Mouse (Mus musculus) ZHBTc4 (cell line): ENCODE measurements at regions not wholly inside any gene's neighbourhood (a gene's known extent, or its start where the extent isn't known, plus 50 kb on each side); places are given as distances from the start of the nearest gene placed in this dataset.

Experiments used
- DNase-seq: peaks from one replicate; pipeline ENCODE4 v3.0.0-alpha.2; 2011; ENCODE audit warnings: low read depth, low spot score

DNA sequence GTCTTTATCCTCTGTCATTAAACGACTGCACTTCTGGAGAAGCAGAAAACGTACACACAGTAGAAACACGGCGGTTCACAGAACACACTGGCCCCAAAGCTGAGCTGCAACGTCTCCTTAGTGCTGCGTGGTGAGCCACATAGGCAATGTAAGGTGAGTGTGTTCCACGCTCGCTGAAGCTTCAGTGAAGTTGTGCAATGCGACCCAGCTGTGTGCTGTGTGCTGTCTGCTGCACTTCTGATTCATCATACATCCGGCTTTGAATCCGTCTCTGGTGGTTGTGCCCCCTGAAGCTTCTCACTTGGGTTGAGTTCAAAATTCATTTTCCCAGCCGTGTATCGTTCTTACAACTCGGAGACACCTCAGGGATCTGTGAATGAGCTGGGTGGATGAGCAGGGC, 250.6 kb downstream of the Uaca start:
- DNase-seq, result no peak

DNA sequence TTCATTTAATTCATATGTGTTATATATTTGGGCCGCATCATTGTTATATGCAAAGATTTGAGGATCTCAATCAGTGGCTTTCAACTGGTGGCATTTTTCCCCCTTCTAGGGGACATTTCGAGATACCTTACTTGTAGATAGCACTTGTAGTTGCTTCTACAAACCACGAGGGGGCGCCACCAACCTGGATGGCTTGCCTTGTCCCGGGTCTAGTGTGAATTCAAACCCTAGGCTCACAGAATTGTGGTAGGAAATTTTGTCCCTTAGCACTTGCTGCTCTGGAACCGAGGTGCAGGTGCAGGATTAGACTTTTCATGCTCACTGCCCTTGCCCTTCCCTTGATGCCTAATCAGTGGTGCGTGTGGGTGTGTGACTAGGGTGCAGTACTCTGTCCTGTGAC, 252.2 kb downstream of the Uaca start:
- DNase-seq, result peak; percentile 84

DNA sequence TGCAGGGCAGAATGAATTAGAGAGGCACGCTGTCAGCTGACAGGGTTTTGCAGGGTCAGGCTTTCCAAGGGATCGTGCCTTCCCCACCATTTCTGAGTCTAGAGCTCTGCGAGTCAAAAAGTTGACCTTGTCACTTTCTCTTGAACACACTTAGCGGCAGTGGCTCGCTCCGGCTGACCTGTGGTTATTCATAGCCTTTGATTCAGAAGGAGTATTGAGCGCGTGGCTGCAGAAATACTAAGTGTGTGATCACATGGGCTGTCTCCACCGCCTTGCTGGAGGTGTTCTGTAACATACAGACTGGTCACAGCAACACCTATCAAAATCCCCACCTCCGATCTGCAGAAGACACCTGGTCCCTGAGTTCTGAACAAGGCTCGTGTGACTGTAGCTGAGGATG, 252.9 kb downstream of the Uaca start:
- DNase-seq, result no peak

DNA sequence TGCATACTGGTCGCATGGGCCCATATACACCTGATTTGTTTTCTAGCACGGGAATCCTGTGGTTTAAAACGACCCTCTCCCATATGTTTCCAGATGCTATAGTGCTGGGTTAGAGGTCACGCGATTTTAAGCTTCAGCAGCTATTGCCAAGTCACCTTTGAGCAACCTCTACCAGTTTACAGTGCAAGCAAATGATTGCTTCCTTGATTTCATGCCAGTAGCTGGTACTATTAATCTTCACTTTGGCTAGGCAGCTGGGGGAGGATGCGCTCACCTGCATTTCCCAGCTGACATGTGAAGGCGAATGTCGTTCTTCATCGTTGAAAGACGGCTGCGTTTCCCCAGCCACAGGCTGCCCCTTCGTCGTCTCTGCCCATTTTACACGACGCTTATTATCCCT, 254.2 kb downstream of the Uaca start:
- no peak for DNase-seq

DNA sequence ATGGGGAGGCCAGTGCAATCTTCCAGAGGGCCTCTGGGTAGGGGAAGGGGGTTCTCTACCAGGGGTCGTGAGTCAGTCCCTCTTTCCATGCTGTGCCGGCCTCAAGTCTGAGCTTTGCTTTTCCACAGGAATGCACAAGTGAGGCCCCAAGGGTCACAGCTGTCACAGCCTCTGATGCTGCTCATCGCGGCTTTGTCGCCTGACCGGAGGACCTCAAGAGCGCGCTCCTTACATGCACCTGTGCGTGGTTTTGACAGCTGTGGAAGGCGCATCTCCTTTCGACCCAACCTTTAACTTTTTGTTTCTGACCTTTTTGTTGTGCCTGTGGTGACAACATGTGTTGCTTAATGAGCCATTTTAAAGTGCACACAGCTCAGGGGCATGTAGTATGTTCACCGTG, 258.3 kb downstream of the Uaca start:
- no peak for DNase-seq

DNA sequence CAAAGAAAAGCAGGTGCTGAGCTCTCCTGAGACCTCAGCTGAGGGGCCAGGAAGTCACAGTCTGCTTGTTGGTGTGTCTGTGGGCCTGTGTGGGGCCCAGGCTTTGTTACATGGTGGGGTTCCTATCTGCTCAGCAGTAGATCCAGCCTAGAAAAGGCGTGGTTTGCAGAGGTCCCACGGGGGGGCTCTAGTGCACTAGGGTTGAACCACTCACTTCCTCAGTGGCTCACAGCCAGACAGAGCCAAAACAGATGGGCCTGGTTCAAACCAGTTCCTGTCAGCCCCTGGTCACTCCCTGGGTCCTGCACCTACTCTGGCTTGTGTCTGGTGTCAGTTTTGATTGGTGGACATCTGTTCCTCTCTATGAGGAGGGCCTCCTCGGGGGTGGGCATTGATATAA, 260.1 kb downstream of the Uaca start:
- no peak for DNase-seq

DNA sequence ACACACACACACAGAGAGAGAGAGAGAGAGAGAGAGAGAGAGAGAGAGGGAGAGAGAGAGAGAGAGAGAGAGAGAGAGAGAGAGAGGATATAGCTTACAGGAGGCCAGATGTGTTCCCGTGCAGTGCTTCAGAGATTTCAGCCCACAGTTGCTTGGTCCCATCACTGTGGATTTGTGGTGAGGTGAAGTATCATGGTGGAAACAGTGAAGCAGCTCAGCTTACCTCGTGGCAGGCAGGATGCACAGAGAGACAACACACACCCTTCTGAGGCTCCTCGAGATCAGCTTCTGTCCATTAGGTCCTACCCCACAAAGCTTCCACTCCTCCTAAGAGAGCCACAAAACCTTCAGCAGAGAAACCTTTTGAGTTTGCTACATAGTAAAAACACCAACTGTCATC, 261.1 kb downstream of the Uaca start:
- DNase-seq, result no peak

DNA sequence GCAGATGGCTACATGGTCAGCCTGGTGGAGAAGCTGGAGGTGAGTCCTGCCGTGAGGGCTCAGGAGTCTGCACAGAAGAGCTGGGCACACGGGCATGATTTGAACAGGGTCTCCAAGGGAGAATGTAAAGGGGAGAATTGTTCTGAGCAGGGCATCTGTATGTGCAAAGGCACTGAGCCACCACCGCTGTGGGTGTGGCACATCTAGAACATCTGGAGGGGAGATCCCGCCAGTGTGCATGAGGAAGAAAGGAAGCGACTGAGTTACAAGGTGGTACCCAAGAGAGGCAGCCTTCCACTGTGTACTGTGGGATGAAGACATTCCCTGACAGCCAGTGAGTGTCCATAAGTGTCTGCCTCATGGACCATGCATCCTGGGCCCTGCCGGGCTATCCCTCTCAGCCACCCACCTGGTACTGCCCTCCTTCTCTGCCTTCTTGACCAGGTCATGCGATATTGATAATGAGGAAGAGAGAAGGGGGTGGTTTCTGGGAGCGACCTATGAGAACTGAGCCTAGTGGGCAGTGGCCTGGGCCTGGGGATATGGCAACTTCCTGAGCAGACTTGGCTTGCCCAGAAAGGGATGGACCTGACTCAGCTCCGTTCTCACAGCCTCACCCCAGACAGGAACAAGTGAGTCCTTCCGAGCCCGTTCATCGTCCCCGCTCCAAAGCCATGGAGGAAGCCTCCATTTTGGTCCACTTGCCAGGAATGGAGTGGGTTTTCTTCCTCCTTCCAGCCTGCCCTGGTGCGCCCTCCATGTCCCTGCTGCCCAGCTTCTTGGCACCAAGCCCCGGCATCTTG, 261.8 kb downstream of the Uaca start:
- no peak for DNase-seq

DNA sequence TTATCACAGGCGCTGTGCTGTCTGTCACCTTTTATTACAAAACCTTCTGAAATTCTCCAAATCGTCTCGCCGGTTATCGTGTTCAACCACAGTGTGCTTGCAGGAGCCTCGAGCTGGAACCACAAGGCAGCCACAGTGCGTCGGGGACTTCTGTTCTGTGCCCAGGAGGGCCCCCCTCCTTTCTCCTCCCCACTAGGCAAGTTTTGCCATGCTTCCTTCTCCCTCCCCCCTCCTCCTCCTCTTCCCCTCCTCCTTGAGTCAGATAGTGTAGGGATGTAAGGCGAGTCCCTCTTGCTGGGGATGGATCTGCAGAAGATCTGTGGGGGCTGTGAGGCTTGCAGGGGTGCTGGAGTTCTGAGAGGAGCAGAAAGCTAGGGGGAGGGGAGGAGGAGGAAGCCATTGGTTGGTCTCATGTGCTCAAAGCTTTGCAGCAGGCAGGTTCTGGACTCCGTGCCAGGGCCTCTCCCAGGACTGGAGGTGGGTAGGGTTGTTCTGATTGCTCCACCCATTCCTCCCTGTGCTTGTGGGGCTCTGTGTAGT, 262.5 kb downstream of the Uaca start:
- DNase-seq, result no peak

DNA sequence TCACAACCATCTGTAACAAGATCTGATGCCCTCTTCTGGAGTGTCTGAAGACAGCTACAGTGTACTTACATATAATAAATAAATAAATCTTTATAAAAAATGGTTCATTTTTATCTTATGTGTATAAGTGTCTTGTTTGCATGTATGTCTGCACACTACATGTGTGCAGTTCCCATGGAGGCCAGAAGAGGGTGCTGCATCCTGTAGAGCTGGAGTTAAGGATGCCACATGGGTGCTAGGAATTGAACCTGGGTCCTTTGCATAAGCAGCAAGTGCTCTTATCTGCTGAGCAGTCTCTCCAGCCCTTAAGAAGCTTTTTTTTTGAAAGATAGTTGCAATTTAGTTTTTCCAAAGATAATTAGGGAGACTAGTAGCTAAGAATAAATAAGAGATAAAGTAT, 264.9 kb downstream of the Uaca start:
- DNase-seq, result no peak

DNA sequence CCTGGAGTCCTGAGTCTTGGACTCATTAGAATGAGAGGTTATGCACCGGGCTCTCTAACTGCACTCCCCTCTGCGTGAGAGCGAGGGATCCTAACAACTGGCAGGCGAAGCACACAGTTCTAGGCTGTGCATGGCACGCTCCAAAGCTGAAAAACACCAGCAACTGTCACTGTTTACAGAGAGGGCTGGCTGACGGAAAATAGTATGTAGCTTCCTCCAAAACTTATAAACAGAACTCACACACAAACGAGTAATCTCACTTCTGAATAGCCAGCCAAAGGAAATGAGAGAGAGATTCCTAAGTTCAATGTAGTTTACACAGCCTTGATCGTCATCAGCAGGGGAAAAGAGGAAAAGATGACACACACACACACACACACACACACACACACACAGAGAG, 266.6 kb downstream of the Uaca start:
- no peak for DNase-seq

DNA sequence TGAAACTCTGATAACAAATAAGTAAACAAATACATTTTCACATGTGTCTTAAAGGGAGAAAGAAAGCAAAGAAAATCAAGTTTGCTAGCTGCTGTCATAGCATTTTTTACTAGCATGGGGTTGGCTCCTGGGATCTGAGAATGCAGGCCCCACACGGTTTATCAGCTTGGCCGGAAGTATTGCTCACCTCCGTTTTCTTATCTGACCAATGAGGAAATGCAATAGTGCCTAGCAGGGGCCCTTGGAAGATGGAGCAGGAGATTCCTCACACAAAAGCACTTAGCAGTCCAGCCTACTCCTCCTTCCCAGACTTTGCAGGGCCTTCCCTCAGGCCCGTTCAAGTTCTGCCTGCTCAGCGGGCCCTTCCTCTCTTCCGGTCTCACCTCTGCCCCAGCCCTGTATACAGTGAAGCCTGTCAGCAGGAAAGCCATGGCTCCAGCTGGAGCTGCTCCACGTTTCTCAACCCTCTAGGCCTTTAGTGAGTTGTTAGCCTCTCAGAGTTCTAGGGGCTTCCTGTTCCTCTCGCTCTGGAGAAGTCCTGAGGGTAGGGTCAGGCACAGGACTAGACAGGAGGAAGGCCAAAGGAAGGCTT, 270.5 kb downstream of the Uaca start:
- DNase-seq, result no peak

DNA sequence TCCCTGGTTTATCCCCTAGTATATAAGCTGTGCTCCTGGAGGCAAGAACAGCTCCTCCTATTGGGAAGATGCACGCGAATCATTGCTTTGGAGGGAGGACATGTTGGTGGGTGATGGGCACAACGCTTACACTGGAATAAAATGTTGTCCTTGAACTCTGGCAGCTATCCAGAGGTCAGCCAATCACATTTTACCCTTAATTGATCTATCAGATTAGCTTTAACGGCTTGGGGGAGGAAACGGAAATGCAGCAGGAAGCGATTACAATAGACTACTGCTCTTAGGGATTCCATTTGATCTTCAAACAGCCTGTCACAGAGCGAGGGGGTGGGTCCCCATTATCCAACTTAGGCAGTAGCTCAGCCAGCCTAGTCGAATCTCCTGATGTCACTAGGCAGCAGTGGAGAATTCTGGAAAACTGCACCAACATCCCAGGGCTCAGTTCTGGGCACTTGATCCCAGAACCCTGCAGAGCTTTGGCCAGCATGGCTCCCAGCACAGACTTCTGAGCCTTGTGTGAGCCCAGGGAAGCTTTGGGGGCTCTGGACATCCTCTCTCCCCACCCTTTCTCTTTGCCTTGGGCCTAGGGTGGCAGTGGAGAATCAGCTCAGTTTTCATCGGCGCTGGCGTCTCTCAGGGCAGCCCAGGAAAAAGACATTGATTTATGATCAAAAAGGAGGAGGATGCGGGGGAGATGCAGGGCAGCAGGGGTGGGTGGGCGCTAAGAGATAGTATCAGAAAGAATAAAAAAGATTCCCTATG, 275.4 kb downstream of the Uaca start:
- peak; percentile 79 for DNase-seq

DNA sequence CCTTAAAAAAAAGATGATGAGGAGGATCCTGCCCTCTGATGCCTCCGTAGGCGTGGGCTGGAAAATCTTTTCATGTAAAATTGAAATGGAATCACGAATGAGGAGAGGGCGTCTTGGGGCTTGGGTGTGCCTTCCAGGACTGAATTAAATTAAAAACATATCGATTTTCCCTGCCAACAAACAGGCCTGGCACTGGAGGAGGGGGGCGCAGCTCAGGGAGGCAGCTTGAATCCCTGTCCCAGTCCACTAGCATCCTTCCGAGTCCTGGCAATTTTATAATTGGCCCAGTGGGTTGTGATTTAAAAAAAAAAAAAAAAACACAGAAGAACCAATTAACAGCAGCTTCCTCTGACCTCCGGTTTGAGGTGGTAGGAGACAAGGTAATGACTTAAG, 276.0 kb downstream of the Uaca start:
- DNase-seq, result no peak

DNA sequence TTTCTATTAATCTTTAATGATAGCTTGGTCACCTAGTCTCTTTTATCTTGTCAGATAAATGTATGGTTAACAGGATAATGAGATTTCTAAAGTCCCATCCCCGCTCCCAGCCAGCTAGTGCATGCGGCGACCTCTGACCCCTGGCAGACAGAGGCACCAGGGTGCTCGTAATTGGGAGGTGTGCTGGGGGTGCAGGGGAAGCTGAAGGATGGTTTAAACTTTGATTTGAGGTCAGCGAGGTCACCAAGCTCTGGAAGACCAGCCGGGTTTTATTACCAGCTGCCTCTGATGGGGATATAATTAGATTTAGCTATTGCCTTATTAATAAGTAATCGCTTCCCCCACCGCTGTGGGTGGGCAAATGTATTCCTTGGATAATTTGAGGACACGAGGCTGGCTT, 276.5 kb downstream of the Uaca start:
- no peak for DNase-seq

DNA sequence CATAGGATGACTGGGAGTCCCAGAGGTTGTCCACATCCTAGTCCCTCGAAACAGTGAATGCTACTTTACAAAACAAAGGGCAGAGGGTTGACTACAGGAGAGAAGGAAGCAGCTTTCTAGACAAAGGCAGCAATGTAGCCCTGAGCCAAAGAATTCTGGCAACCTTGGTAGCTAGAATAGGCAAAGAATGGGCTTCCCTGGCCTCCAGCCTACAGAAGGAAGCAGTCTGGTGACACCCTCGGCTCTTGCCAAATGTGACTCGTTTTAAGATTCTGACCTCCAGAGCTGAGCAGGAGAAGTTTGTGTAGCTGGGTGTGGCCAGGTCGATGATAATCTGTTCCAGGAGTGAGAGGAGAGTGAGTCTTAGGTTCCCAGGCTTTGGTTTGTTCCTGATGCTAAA, 279.1 kb downstream of the Uaca start:
- DNase-seq, result peak; percentile 84

DNA sequence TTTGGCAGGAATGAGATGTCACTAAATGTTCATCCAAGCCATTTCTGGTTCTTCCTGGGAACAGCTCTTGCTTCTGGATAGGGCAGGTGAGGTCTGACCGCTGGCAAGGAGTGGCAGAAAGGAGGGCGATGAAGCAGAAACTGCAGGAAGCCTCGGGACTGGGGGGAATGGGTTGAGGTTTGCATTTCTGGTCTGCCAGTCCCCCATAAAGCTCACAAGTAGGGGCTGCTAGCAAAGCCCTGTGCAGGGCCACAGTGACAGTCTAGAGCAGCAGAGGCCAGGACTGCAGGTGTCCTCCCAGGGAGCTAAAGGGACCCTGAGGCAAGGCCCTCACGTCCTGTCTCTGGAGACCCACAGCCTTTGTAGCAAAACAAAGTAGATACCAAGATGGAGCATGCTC, 280.7 kb downstream of the Uaca start:
- no peak for DNase-seq

DNA sequence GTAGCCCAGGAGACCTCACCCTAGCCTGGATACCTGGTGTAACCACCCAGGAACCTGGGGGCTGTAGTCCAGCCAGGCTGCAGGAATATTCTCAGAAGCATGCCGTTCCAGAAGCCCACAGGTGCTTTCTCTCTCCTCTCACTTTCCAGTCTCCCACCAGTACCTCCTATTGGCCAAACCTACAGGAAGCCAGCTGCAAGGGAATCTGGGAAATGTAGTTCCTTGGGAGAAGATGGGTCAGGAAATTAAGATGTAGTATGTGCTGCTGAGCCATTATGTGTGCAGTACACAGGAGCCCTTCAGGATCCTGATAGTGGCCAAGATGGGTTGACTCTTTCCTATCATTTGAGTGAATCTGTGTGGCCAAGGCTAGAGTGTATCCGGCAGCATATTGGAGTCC, 282.8 kb downstream of the Uaca start:
- DNase-seq, result peak; percentile 18

DNA sequence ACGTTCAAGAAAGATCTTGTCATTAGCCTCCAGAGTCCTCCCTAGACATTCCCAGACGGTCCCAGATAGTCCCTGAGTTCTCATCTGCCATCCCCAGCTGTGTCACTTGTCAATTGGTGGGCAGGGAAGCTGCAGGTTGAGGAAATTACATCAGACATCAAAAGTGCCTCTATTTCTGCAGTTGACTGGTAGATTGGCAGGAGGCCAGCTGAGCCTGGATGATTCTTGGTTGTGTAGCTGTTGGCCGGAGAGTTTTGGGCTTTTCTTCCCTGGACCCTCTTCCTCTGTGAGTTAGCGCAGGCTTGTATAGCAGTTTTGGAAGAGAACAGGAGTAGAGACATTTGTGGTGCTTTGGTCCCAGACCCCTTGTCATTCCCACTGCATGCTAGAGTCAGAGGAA, 283.5 kb downstream of the Uaca start:
- DNase-seq, result no peak

DNA sequence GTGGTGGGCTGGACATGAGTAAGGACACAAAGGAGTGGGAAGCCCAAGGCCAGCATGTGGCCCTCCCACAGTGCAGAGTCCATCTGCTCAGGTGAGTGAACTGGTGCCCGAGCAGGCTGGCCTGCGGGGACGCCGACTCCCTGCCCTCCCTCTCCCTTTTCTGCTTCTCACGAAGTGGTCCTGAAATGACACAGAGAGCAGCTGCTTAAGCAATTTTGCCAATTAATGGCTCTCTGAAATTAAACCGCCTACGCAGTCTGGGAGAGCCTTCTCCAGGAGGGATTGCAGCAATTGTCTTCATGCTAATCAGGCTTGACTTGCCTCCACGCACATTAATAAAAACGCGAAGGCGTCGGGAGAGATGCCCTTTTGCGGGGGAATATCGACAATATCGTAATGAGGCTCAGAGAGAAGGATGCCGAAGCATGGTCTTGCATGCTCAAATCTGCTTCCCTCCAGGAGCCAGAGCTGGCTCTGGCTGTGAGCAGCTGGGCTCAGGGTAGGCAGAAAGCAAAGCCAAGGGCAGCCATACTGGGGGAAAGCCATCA, 287.2 kb downstream of the Uaca start:
- DNase-seq, result no peak

DNA sequence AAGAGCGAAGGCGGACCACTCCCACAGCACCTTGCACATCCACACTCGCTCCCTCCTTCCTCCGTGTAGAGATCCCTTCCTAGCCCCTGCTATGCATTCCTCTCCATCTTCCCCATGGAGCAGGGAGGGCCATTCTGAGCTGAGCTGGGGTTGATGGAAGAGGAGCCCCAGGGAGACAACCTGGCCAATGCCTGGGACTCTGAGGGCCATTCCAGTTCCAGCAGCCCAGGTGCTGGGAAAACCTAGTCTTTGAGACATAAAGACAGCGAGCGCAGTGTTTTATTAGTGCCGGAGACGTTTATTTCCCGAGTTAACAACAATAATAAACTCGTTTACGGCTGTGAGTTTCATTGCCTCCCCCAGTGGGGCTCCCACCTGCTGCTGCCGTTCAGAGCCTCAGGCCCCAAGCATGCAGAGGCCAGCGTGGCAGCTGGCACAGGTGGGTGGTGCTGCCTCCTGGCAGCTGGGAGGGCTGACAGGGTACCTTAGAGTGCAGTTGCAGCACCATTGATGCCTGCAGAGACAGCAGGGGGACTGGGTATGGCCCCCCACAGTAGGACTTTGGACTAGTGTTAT, 287.4 kb upstream of the Tle3 start:
- no peak for DNase-seq

DNA sequence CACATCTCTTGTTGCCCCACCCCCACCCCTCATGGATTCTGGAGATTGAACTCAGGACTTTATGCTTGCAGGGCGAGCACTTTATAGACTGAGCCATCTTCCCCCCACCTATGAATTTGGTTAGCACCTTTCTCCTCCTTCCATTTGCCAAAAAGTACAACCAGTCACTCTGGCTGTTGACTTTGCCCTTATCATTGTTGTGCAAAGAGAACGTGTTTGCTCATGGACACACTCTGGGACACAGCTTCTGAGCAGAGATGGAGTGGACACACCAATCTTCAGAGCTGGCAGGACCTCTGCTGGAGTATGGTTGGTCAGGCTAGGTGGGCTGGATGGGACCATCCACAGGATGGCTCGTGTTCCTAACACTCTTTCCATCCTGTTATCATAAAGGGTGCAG, 285.1 kb upstream of the Tle3 start:
- no peak for DNase-seq
